Mouse (Mus musculus): Measurements from ENCODE around the gene Gse1.

Gse1 gene

DNA sequence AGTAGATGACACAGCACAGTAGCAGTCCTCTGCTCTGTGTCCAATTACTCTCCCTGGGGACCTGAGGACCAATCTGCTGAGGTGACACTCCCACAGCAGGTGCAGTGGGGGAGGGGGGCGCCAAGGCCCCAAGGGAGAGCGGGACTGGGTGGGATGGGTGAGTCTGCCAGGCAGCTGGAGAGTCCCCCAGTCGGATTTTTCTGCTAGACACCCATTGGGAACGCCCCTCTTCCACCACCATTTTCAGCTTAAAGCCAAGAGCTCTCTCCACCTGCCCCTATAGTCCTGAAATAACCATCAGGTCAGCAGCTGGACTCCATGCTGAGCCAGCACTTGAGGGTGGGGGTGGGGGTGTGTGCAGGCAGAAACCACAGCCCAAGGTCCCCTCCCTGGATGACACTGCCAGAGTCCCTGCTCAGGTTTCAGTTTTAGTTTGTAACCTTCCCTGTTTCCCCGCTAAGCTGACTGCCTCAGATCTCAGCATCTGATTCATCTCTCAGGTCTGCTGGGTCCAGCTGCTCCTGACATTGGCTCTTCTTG is 208.3 kb downstream of the Gse1 start:
- TF ChIP-seq NANOG (IDR thresholded peaks at IDR 0.05; ENCODE audit: borderline replicate concordance, low read length) (no peak), POU5F1 (IDR thresholded peaks at IDR 0.05; ENCODE audit: borderline replicate concordance, low read length) (no peak), CTCF (conservative IDR thresholded peaks at IDR 0.05; ENCODE audit: low read length) (no peak)
- Histone ChIP-seq H3K36me3 (ENCODE audit: insufficient read depth, low read length) (no peaks in the 10 kb centered on the region), H3K4me1 (replicated peaks; ENCODE audit: low read depth, low read length) (peaks cover 63% of the 10 kb centered on the region), H3K4me3 (replicated peaks; ENCODE audit: low read length) (no peak overlapping the region), H3K9me3 (ENCODE audit: low read length) (no peaks in the 10 kb centered on the region), H3K27me3 (ENCODE audit: insufficient read depth, low read length) (peaks cover 46% of the 10 kb centered on the region)

DNA sequence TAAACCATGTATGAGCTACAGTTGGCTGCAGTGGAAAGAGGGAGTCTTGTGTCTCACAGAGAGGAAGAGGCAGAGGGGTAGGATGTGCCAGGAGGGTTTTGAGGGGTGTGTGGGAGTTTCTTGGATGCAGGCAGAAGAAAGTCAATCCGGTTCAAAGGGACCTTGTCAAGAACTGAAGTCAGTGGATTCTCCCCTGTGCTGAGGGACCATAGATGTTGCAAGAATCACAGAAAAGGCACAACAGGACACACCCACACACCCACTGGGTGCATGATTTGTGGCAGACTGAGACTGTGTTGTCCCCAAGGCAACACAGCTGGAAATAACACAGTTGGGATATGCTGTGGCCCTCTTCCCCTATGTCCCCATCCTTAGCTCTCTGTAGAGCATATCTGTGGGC is 209.0 kb downstream of the Gse1 start:
- Histone ChIP-seq H3K36me3 (ENCODE audit: insufficient read depth, low read length) (no peaks in the 10 kb centered on the region), H3K27me3 (ENCODE audit: insufficient read depth, low read length) (peaks cover 53% of the 10 kb centered on the region), H3K9me3 (ENCODE audit: low read length) (no peaks in the 10 kb centered on the region), H3K4me1 (replicated peaks; ENCODE audit: low read depth, low read length) (peaks cover 63% of the 10 kb centered on the region), H3K4me3 (replicated peaks; ENCODE audit: low read length) (peak overlapping the region; percentile 57; the same call in 1 of the 2 replicates)
- TF ChIP-seq POU5F1 (IDR thresholded peaks at IDR 0.05; ENCODE audit: borderline replicate concordance, low read length) (no peak), CTCF (conservative IDR thresholded peaks at IDR 0.05; ENCODE audit: low read length) (no peak), NANOG (IDR thresholded peaks at IDR 0.05; ENCODE audit: borderline replicate concordance, low read length) (no peak)

DNA sequence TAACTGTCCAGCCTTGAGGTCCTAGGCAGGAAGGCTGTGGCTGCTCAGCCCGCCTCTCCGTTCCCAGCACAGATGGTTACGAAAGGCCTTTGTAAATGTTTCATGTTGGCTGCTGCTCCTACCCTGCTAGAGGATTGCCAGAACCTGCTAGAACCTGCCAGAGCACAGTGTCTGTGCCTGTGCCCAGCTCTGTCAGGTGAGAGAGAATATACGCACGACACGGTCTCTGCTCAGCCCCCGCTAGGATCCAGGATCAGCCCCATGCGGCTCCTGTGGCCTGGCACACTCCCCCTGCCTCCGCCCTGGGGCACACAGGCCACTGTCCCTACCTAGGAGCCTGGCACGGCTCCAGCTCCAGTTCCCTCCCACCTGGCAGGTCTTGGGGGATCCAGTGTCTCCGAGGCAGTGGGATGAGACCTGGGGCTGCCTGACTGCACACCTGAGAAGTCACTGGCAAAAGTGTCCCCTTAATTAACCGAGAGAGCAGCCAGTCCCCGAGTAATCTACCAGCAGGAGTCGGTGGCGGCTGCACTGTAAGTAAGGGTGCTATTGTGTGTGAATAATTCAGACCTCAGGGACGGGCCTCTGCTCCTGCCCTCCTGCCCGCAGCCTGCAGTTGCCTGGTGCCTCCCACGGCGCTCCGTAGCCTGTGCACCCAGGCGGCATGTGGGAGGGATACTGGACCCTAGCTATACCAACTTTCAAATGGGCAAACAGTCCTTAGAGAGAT is 209.6 kb downstream of the Gse1 start:
- no peaks in the 10 kb centered on the region for H3K36me3 ChIP-seq (ENCODE audit: insufficient read depth, low read length)
- peak overlapping the region; percentile 57 for H3K4me3 ChIP-seq (replicated peaks; ENCODE audit: low read length)
- TF ChIP-seq POU5F1 (IDR thresholded peaks at IDR 0.05; ENCODE audit: borderline replicate concordance, low read length) (no peak), CTCF (conservative IDR thresholded peaks at IDR 0.05; ENCODE audit: low read length) (no peak), NANOG (IDR thresholded peaks at IDR 0.05; ENCODE audit: borderline replicate concordance, low read length) (no peak)
- H3K27me3 ChIP-seq (ENCODE audit: insufficient read depth, low read length) = peaks cover 51% of the 10 kb centered on the region
- H3K9me3 ChIP-seq (ENCODE audit: low read length) = no peaks in the 10 kb centered on the region
- H3K4me1 ChIP-seq (replicated peaks; ENCODE audit: low read depth, low read length) = peaks cover 63% of the 10 kb centered on the region

DNA sequence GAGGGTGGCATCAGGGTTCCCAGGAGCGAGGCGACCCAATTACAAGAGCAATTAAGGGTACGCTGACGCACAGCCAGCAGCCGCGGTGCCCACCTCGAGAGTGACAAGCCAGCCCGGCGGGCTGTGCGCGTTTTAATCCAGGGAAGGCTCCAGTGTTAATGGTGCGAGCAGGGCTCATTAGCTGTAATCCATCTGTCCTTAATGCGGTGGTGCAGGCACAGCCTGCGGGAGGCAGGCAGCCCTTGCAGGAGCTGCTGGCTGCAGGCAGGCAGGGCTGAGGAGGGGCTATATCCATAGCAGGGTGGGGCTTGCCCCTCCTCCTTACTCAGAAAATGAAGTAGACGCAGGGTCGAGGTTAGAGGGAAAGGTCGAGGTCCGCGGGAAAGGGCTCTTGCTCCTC is 211.1 kb downstream of the Gse1 start:
- TF ChIP-seq NANOG (IDR thresholded peaks at IDR 0.05; ENCODE audit: borderline replicate concordance, low read length) (no peak), CTCF (conservative IDR thresholded peaks at IDR 0.05; ENCODE audit: low read length) (no peak), POU5F1 (IDR thresholded peaks at IDR 0.05; ENCODE audit: borderline replicate concordance, low read length) (no peak)
- Histone ChIP-seq H3K4me3 (replicated peaks; ENCODE audit: low read length) (peak overlapping the region; percentile 62), H3K4me1 (replicated peaks; ENCODE audit: low read depth, low read length) (peaks cover 63% of the 10 kb centered on the region)

GRCm38 (mm10) chr8:120440739-120441138 is 212.5 kb downstream of the Gse1 start:
- Histone ChIP-seq H3K4me3 (replicated peaks; ENCODE audit: low read length) (no peak overlapping the region), H3K36me3 (ENCODE audit: insufficient read depth, low read length) (no peaks in the 10 kb centered on the region), H3K27me3 (ENCODE audit: insufficient read depth, low read length) (peaks cover 46% of the 10 kb centered on the region), H3K4me1 (replicated peaks; ENCODE audit: low read depth, low read length) (peaks cover 62% of the 10 kb centered on the region), H3K9me3 (ENCODE audit: low read length) (no peaks in the 10 kb centered on the region)
- TF ChIP-seq POU5F1 (IDR thresholded peaks at IDR 0.05; ENCODE audit: borderline replicate concordance, low read length) = no peak
- TF ChIP-seq NANOG (IDR thresholded peaks at IDR 0.05; ENCODE audit: borderline replicate concordance, low read length) = no peak
- TF ChIP-seq CTCF (conservative IDR thresholded peaks at IDR 0.05; ENCODE audit: low read length) = no peak

More for the DNA sequence above, 211.1 kb downstream of the Gse1 start:
- H3K36me3 ChIP-seq (ENCODE audit: insufficient read depth, low read length) = no peaks in the 10 kb centered on the region
- H3K27me3 ChIP-seq (ENCODE audit: insufficient read depth, low read length) = peaks cover 49% of the 10 kb centered on the region
- H3K9me3 ChIP-seq (ENCODE audit: low read length) = no peaks in the 10 kb centered on the region

DNA sequence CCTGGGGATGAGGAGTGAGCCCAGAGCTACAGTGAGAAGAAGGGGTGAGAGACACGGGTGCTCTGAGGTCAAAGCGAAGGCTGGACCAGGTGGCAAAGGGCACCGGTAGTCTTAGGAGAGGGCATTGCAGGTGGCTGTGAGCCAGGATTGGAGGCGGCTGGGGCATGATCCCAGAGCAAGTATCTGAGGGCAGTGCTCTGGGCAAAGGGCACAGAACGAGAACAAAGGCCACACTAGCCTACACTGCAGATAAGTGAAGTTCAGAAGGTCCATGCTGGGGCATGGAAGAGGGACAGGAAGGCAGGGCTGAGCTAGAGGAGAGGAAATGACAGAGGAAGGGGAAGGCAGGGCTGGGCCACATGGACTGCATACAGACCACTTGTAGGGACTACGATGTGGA is 213.4 kb downstream of the Gse1 start:
- Histone ChIP-seq H3K27me3 (ENCODE audit: insufficient read depth, low read length) (peaks cover 40% of the 10 kb centered on the region), H3K4me1 (replicated peaks; ENCODE audit: low read depth, low read length) (peaks cover 53% of the 10 kb centered on the region), H3K9me3 (ENCODE audit: low read length) (no peaks in the 10 kb centered on the region), H3K4me3 (replicated peaks; ENCODE audit: low read length) (no peak overlapping the region), H3K36me3 (ENCODE audit: insufficient read depth, low read length) (no peaks in the 10 kb centered on the region)
- no peak for TF ChIP-seq POU5F1 (IDR thresholded peaks at IDR 0.05; ENCODE audit: borderline replicate concordance, low read length)
- no peak for TF ChIP-seq CTCF (conservative IDR thresholded peaks at IDR 0.05; ENCODE audit: low read length)
- no peak for TF ChIP-seq NANOG (IDR thresholded peaks at IDR 0.05; ENCODE audit: borderline replicate concordance, low read length)

DNA sequence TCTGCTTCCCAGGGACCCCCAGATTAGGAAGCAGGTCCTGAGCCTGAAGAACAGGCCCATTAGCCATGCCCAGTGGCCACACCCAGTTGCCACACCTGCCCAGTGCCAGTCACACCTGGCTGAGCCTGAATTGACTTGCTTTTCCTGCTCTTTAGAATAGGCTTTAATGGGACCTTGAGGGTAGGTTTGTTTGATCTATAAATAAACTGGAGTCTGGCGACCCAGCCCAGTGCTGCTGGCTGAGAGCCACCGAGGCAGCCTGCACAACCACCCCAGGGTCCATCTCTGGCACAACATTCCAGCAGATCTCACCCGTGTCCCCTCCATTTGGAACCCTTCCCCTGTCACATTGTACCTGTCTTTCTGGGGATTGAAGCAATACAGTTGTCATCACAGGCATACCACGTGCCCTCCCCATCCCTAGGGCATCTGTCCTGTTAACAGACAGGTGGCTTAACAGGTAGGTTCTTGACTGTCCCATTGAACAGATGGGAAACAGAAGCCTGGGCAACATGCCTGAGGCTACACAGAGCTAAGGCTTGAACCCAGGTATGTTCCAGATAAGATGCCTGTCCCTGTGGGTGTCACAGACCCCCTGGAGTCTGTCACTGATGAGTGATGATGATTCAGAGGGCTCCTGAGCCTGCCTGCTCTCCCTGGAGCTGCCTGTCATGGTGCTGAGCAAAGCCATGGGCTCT is 214.2 kb downstream of the Gse1 start:
- H3K4me1 ChIP-seq (replicated peaks; ENCODE audit: low read depth, low read length) = peaks cover 44% of the 10 kb centered on the region
- no peak overlapping the region for H3K4me3 ChIP-seq (replicated peaks; ENCODE audit: low read length)
- H3K9me3 ChIP-seq (ENCODE audit: low read length) = no peaks in the 10 kb centered on the region
- H3K27me3 ChIP-seq (ENCODE audit: insufficient read depth, low read length) = peaks cover 33% of the 10 kb centered on the region
- TF ChIP-seq POU5F1 (IDR thresholded peaks at IDR 0.05; ENCODE audit: borderline replicate concordance, low read length) (no peak), CTCF (conservative IDR thresholded peaks at IDR 0.05; ENCODE audit: low read length) (no peak), NANOG (IDR thresholded peaks at IDR 0.05; ENCODE audit: borderline replicate concordance, low read length) (no peak)
- no peaks in the 10 kb centered on the region for H3K36me3 ChIP-seq (ENCODE audit: insufficient read depth, low read length)

DNA sequence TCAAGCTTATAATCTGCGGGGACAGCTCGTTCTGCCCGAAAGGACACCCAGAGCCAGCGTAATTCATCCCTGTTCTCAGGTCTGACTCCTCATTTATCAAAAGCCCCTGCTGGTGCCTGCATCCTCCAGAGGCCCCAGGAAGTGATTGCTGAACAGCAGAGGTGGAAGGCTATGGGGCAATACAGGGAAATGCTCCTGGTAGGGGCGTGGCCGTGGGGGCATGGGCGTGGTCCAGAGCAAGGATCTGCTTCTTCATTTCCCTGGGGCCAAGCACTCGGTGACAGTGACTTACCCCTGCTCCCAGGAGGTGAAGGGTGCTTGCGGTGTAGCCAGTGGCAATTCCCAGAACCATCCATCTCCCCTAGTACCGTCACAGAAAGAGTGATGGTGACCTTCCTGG is 217.0 kb downstream of the Gse1 start:
- peaks cover 45% of the 10 kb centered on the region for H3K27me3 ChIP-seq (ENCODE audit: insufficient read depth, low read length)
- H3K9me3 ChIP-seq (ENCODE audit: low read length) = no peaks in the 10 kb centered on the region
- H3K4me3 ChIP-seq (replicated peaks; ENCODE audit: low read length) = no peak overlapping the region
- no peaks in the 10 kb centered on the region for H3K36me3 ChIP-seq (ENCODE audit: insufficient read depth, low read length)
- H3K4me1 ChIP-seq (replicated peaks; ENCODE audit: low read depth, low read length) = peaks cover 31% of the 10 kb centered on the region
- TF ChIP-seq NANOG (IDR thresholded peaks at IDR 0.05; ENCODE audit: borderline replicate concordance, low read length) = no peak
- no peak for TF ChIP-seq POU5F1 (IDR thresholded peaks at IDR 0.05; ENCODE audit: borderline replicate concordance, low read length)
- TF ChIP-seq CTCF (conservative IDR thresholded peaks at IDR 0.05; ENCODE audit: low read length) = no peak

Data from E14TG2a.4 (cell line).